Mouse (Mus musculus) neural tube, embryonic 12.5 days (tissue): Measurements from ENCODE around the gene Tent5d. TPM values are rescaled to one million over a fixed set of nuclear protein-coding genes. Genes with fewer than 3 reads are reported as not detected.

Source experiments
- ATAC-seq: fragments of 200-750 bp; cut with Nextera tagmentation; 2 replicates; pipeline ENCODE4 v1.8.0; 2017; ENCODE audit warnings: low read depth, mild to moderate bottlenecking, moderate TSS enrichment, moderate library complexity; ENCODE audit not compliant: low FRiP score
- H3K27ac ChIP-seq: fragments of 300-500 bp; sonication (generic); 2 replicates; pipeline ENCODE4 v1.5.1; 2016
- H3K27me3 ChIP-seq: fragments of 300-500 bp; sonication (generic); replicated peaks from 2 replicates; pipeline ENCODE4 v1.6.1; 2016; ENCODE audit warnings: mild to moderate bottlenecking
- H3K36me3 ChIP-seq: fragments of 300-500 bp; sonication (generic); 2 replicates; pipeline ENCODE4 v1.6.1; 2016; ENCODE audit warnings: mild to moderate bottlenecking
- H3K4me1 ChIP-seq: fragments of 300-500 bp; sonication (generic); 2 replicates; pipeline ENCODE4 v1.6.1; 2016
- H3K4me2 ChIP-seq: fragments of 300-500 bp; sonication (generic); replicated peaks from 2 replicates; pipeline ENCODE4 v1.6.1; 2016; ENCODE audit warnings: mild to moderate bottlenecking
- H3K4me3 ChIP-seq: fragments of 300-500 bp; sonication (generic); 2 replicates; pipeline ENCODE4 v1.5.1; 2016
- H3K9ac ChIP-seq: fragments of 300-500 bp; sonication (generic); 2 replicates; pipeline ENCODE4 v1.6.1; 2016; ENCODE audit warnings: mild to moderate bottlenecking
- H3K9me3 ChIP-seq: fragments of 300-500 bp; sonication (generic); 2 replicates; pipeline ENCODE4 v1.6.1; 2016; ENCODE audit warnings: mild to moderate bottlenecking
- WGBS: fragments of 180-500 bp; shearing (Covaris S2); methylation state at CpG from one replicate; pipeline ENCODE4 v1.1.7; 2016; 5-methylcytosine and 5-hydroxymethylcytosine counted together
- polyA plus RNA-seq: library from polyadenylated mRNA; unstranded; fragments of >200 nt; fragmentation: Nextera tagmentation; extraction: Ambion mirVana; gene quantifications from 2 replicates; pipeline ENCODE4 v1.2.1, GENCODE M21; 2016

Tent5d gene
- not detected in 2 replicates for polyA plus RNA-seq

DNA sequence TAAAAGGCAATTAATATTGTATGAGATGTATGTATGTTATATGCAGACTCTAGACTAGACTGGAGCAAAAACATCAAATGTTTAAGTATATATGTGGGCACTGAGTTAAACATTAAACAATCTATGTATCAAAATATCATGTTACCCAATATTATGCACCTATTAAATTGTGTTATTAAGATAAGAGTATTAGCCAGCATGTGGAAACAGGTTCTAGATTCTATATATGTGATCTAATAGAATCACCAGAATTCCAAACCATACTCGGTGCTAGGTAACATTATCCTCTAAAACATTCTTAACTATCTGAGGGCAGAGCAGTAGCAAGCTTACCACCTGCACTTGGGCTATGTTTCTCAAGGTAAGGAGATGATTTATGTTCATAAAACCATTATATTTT lies at the start of gene Tent5d:
Gene Tent5d (plus strand): TSS at position 301 of the 400 bp plus-strand sequence.
- Histone ChIP-seq H3K4me1 (no peaks in the 10 kb centered on the region), H3K9me3 (no peaks in the 10 kb centered on the region), H3K4me2 (no peak within 1 kb of the TSS), H3K9ac (no peak within 1 kb of the TSS), H3K27me3 (no peaks in the 10 kb centered on the region), H3K36me3 (no peaks in the 10 kb centered on the region), H3K4me3 (no peak within 1 kb of the TSS), H3K27ac (no peak within 1 kb of the TSS)
- ATAC-seq: no peak
- WGBS: 85% methylated on average over 1 of the region's 1 CpGs

DNA sequence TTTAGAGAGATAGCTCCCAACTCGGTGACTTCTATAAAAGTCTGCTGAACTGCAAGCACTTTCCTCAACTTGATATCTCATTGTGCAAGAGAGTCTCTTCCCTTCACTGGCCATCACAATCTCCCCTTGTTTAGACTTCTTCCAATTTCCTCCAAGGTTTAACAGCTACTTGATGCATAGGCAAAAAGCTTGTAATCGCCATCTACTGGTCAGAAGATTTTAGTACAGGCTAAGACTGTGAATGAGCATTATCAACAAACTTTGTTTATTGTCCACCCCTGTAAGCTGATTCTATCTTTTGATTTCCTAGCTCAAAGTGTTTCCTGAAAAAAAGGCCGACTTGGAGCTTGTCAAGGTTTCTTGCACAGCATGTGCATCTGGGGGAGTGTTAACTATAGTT lies 24.5 kb upstream of the Tent5d start:
- H3K36me3 ChIP-seq: no peaks in the 10 kb centered on the region
- H3K9me3 ChIP-seq: no peaks in the 10 kb centered on the region
- no peak for ATAC-seq
- H3K27ac ChIP-seq: no peak overlapping the region
- no peak overlapping the region for H3K4me3 ChIP-seq
- 27% methylated on average over 3 of the region's 3 CpGs for WGBS
- H3K4me1 ChIP-seq: no peaks in the 10 kb centered on the region
- H3K4me2 ChIP-seq: no peak overlapping the region
- H3K9ac ChIP-seq: no peak overlapping the region
- no peaks in the 10 kb centered on the region for H3K27me3 ChIP-seq

- no peaks in the 10 kb centered on the region for H3K36me3 ChIP-seq
- no peaks in the 10 kb centered on the region for H3K4me1 ChIP-seq
- H3K9ac ChIP-seq: no peak overlapping the region
- H3K27ac ChIP-seq: no peak overlapping the region
- WGBS: 97% methylated on average over 1 of the region's 1 CpGs
- H3K9me3 ChIP-seq: no peaks in the 10 kb centered on the region
- ATAC-seq: no peak
- no peak overlapping the region for H3K4me2 ChIP-seq
- no peak overlapping the region for H3K4me3 ChIP-seq
- H3K27me3 ChIP-seq: no peaks in the 10 kb centered on the region
Observed at GRCm38 (mm10) chrX:107790136-107790535, 2.3 kb upstream of the Tent5d start.

- no peak overlapping the region for H3K9ac ChIP-seq
- H3K9me3 ChIP-seq: no peaks in the 10 kb centered on the region
- no peaks in the 10 kb centered on the region for H3K27me3 ChIP-seq
- H3K4me3 ChIP-seq: no peak overlapping the region
- no peaks in the 10 kb centered on the region for H3K4me1 ChIP-seq
- H3K4me2 ChIP-seq: no peak overlapping the region
- H3K27ac ChIP-seq: no peak overlapping the region
- 28% methylated on average over 8 of the region's 8 CpGs for WGBS
- no peak for ATAC-seq
- no peaks in the 10 kb centered on the region for H3K36me3 ChIP-seq
Observed at GRCm38 (mm10) chrX:107790750-107791493, 1.5 kb upstream of the Tent5d start.

GRCm38 (mm10) chrX:107795785-107796184 lies 3.4 kb downstream of the Tent5d start:
- H3K9me3 ChIP-seq: no peaks in the 10 kb centered on the region
- H3K4me2 ChIP-seq: no peak overlapping the region
- no peak overlapping the region for H3K9ac ChIP-seq
- 54% methylated on average over 1 of the region's 1 CpGs for WGBS
- H3K4me1 ChIP-seq: no peaks in the 10 kb centered on the region
- H3K4me3 ChIP-seq: no peak overlapping the region
- ATAC-seq: no peak
- no peak overlapping the region for H3K27ac ChIP-seq
- no peaks in the 10 kb centered on the region for H3K27me3 ChIP-seq
- no peaks in the 10 kb centered on the region for H3K36me3 ChIP-seq

GRCm38 (mm10) chrX:107796919-107797318 lies 4.5 kb downstream of the Tent5d start:
- WGBS: 92% methylated on average over 2 of the region's 2 CpGs
- Histone ChIP-seq H3K4me3 (no peak overlapping the region), H3K27ac (no peak overlapping the region), H3K36me3 (no peaks in the 10 kb centered on the region), H3K4me2 (no peak overlapping the region), H3K4me1 (no peaks in the 10 kb centered on the region), H3K27me3 (no peaks in the 10 kb centered on the region), H3K9ac (no peak overlapping the region), H3K9me3 (no peaks in the 10 kb centered on the region)
- no peak for ATAC-seq

DNA sequence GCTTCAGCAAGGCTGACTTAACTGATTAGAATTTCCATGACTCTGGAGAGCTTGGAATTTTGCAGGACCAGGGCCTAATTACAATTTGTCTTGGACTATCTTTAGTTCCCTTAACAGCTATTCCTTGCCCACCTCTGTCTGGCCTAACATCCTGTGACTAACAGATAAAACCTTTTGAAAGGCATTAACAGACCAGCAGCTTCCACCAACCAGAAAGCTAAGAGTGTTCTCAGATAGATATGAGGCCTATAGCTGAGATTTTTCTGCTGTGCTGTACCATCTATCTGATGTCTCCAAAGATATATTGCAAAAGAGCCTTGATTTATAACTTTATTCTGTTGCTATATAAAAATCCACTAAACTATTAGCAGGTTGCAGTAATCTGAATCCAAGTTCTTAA lies 19.7 kb downstream of the Tent5d start:
- H3K9ac ChIP-seq: no peak overlapping the region
- no peaks in the 10 kb centered on the region for H3K36me3 ChIP-seq
- no peaks in the 10 kb centered on the region for H3K9me3 ChIP-seq
- no peak for ATAC-seq
- no peak overlapping the region for H3K27ac ChIP-seq
- H3K27me3 ChIP-seq: no peaks in the 10 kb centered on the region
- no peaks in the 10 kb centered on the region for H3K4me1 ChIP-seq
- H3K4me3 ChIP-seq: no peak overlapping the region
- no peak overlapping the region for H3K4me2 ChIP-seq

- Histone ChIP-seq H3K9me3 (no peaks in the 10 kb centered on the region), H3K27ac (no peak overlapping the region), H3K4me1 (no peaks in the 10 kb centered on the region), H3K4me2 (peak overlapping the region; percentile 57), H3K9ac (peak overlapping the region; percentile 64), H3K4me3 (peak overlapping the region; percentile 51), H3K36me3 (no peaks in the 10 kb centered on the region), H3K27me3 (no peaks in the 10 kb centered on the region)
- WGBS: 16% methylated on average over 32 of the region's 32 CpGs
- no peak; the same call in none of the 2 replicates for ATAC-seq
Observed at GRCm38 (mm10) chrX:107815502-107816217, 23.3 kb downstream of the Tent5d start.

DNA sequence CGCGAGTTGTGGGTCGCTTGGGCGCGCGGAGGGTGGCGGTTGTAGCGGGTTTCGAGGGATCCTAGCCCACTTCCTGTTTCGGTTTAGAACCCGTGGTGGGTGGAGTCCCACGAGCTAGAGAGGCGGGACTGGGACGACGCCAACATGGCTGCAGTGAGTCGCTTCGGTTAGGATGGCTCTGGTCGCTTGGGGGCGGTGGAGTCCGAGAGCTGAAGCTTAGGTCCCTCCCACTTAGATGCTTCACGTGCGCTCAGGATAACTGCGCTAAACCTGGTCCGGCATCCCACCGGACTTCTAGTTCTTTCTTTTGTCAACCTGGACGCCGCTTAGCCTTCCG lies 23.8 kb downstream of the Tent5d start, which contains the start of gene 2610002M06Rik:
Gene 2610002M06Rik (minus strand): TSS at position 117 of the 337 bp plus-strand sequence.
- H3K27ac ChIP-seq: no peak within 1 kb of the TSS

DNA sequence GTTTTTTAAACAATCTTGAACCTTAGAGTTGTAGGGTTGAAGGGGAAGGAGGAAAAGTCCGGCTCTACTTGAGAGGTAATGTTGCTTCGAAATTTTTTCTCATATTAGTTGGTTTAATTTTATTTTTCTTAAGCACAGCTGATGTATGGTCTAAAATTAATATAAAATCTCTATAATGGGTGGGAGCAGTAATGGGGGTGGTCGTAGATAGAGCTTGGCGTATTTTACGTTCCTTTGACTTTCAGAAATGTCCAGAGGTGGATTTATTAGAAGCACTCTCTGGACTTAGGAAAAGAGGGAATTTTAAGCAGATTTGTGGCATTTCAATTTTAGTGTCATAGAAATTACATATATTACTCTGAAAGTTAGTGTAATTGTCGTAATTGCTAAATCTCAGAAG lies 24.3 kb downstream of the Tent5d start:
- no peaks in the 10 kb centered on the region for H3K36me3 ChIP-seq
- no peak for ATAC-seq
- no peak overlapping the region for H3K27ac ChIP-seq
- no peaks in the 10 kb centered on the region for H3K27me3 ChIP-seq
- no peaks in the 10 kb centered on the region for H3K9me3 ChIP-seq
- H3K4me1 ChIP-seq: no peaks in the 10 kb centered on the region
- peak overlapping the region; percentile 57 for H3K4me2 ChIP-seq
- no peak overlapping the region for H3K9ac ChIP-seq
- no peak overlapping the region for H3K4me3 ChIP-seq
- 83% methylated on average over 6 of the region's 6 CpGs for WGBS

More for the DNA sequence above, 23.8 kb downstream of the Tent5d start, which contains the start of gene 2610002M06Rik:
- no peaks in the 10 kb centered on the region for H3K36me3 ChIP-seq
- ATAC-seq: peak; percentile 100
- H3K4me2 ChIP-seq: peak within 1 kb of the TSS; percentile 57
- H3K9ac ChIP-seq: peak within 1 kb of the TSS; percentile 64
- no peaks in the 10 kb centered on the region for H3K4me1 ChIP-seq
- 20% methylated on average over 28 of the region's 28 CpGs for WGBS
- H3K4me3 ChIP-seq: peak within 1 kb of the TSS; percentile 51
- no peaks in the 10 kb centered on the region for H3K27me3 ChIP-seq
- H3K9me3 ChIP-seq: no peaks in the 10 kb centered on the region

GRCm38 (mm10) chrX:107858165-107858564 lies 65.8 kb downstream of the Tent5d start:
- 33% methylated on average over 4 of the region's 4 CpGs for WGBS
- no peaks in the 10 kb centered on the region for H3K4me1 ChIP-seq
- no peak overlapping the region for H3K9ac ChIP-seq
- H3K9me3 ChIP-seq: no peaks in the 10 kb centered on the region
- H3K4me3 ChIP-seq: no peak overlapping the region
- no peak overlapping the region for H3K4me2 ChIP-seq
- H3K27ac ChIP-seq: no peak overlapping the region
- ATAC-seq: no peak
- no peaks in the 10 kb centered on the region for H3K27me3 ChIP-seq
- no peaks in the 10 kb centered on the region for H3K36me3 ChIP-seq
